In the genomic region with DNA sequence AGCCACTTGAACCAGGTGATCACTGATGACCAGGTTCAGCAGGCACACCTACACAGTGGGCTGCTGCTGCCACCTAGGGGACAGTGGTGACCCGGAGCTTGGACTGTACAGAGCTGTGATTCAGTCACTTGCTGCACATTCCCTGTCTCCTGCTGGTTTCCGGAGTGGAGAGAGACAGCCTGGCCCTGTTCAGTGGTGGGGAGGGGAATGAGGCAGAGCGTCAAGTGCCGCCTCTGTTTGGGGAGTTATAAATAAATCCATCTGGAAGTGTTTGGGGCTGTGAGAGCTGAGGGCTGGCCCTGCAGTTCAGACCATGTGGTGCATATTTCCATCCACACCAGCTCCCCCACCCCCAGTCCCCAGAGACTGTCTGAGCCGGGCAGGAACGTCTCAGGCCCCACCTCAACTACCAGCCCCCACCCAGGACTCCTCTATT, we compare ENCODE assay signal across 7 mouse cellular contexts.
DNase-seq lines count a peak whose midpoint lies in the region; ATAC-seq lines count a peak whose summit lies in the region.

No protein-coding gene starts in this region.

- intact Hi-C loops in gastrocnemius, postnatal 14 days (cut with DNase I; ENCODE audit: low total_unique reads) = loop anchor here (5.0 kb wide), 1 partner anchor 135 kb away; no protein-coding TSS in a partner anchor

- peak; percentile 78 for ATAC-seq in megakaryocyte progenitor cell, adult 5-6 weeks (replicated peaks; ENCODE audit: poor library complexity)

- peak; percentile 57 to 82 for DNase-seq in adrenal gland, adult (ENCODE audit: inconsistent age in 2 of 2, low spot score in 1 of 2)
- DNase-seq in embryo, embryonic 10 days (ENCODE audit: low spot score) = peak; percentile 81
- peak; percentile 72 for DNase-seq in gastrocnemius, postnatal 14 days
- DNase-seq in hindlimb bud, embryonic 11.5 days (ENCODE audit: extremely low spot score, low read depth, low spot score) = peak; percentile 58
- DNase-seq in left cerebral cortex, adult 18-20 months (ENCODE audit: low spot score in 2 of 2) = peak; percentile 62 to 74
- DNase-seq in skeletal muscle tissue, adult 2 months (ENCODE audit: low read depth, low spot score) = peak; percentile 67

Comparison
In these comparisons a context has a peak if more than half of its experiments do, and no peak if none do; other contexts are left out.
1. Peak in every context shown above with its lines: DNase-seq and ATAC-seq.